Mouse (Mus musculus): ENCODE measurements around the gene Henmt1. TPM values are rescaled to one million over a fixed set of nuclear protein-coding genes. Genes with fewer than 3 reads are reported as not detected.

The Henmt1 gene
- polyA plus RNA-seq (2015; fragmentation: Nextera tagmentation; extraction: Ambion mirVana) = 0.56 and 0.73 TPM in 2 replicates

DNA sequence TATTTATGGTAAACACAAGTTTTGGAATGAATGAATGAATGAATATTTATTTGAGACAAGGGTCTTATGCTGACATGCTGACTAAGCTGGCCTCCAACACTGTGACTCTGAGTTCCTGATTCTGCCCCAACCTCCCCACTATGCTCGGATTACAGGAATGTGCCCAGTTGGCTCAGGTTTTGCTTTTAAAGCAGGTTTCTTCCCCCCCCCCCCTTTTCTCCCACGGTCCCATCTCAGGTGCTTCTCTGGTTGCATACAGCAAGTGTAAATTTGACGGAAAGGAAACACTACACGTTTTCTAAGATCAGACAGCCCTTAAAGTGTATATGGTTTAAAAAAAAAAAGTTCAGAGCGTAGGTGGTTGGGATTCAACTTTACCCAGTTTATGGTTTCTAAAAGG, at the start of gene Henmt1:
Gene Henmt1 (plus strand): TSS at position 301 of the 400 bp plus-strand sequence.
- H3K27me3 ChIP-seq = no peaks in the 10 kb centered on the region
- WGBS = 87% methylated on average over 5 of the region's 5 CpGs
- peak within 1 kb of the TSS; percentile 31 for H3K4me3 ChIP-seq
- H3K4me1 ChIP-seq = no peaks in the 10 kb centered on the region
- H3K36me3 ChIP-seq (ENCODE audit: poor library complexity, severe bottlenecking) = no peaks in the 10 kb centered on the region
- H3K9ac ChIP-seq = 0 out of 2 replicates have a peak within 1 kb of the TSS, but pooled peaks have one; percentile 16
- ATAC-seq = no peak
- H3K4me2 ChIP-seq = peak within 1 kb of the TSS; percentile 56
- no peaks in the 10 kb centered on the region for H3K9me3 ChIP-seq (replicated peaks)
- no peak within 1 kb of the TSS for H3K27ac ChIP-seq

DNA sequence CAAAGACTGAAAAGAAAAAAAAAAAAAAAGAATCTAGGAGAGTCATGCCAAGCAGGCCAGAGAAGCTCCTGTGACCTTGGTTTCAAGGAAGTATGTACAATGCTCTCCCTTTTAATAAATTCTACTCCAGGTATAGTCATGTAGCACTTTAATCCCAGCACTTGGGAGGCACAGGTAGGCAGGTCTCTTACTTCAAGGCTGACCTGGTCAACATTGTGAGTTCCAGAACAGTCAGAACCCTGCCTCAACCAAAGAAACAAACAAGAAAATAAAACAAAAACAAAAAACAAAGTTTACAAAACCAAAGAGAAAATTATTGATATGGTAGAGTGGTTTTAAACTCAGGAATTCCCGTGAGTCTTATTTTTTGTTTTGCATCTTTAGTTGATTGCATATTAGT, 49.8 kb upstream of the Henmt1 start, which contains the start of gene Fndc7:
Gene Fndc7 (minus strand): TSS at position 101 of the 400 bp plus-strand sequence.
- 0 out of 2 replicates have a peak, but pooled peaks cover 1% of the 10 kb centered on the region for H3K4me1 ChIP-seq
- 97% methylated on average over 1 of the region's 1 CpGs for WGBS
- no peak within 1 kb of the TSS for H3K9ac ChIP-seq
- no peaks in the 10 kb centered on the region for H3K27me3 ChIP-seq
- H3K4me3 ChIP-seq = no peak within 1 kb of the TSS
- H3K27ac ChIP-seq = no peak within 1 kb of the TSS
- no peaks in the 10 kb centered on the region for H3K36me3 ChIP-seq (ENCODE audit: poor library complexity, severe bottlenecking)
- no peak within 1 kb of the TSS for H3K4me2 ChIP-seq
- no peak for ATAC-seq
- H3K9me3 ChIP-seq (replicated peaks) = no peaks in the 10 kb centered on the region

DNA sequence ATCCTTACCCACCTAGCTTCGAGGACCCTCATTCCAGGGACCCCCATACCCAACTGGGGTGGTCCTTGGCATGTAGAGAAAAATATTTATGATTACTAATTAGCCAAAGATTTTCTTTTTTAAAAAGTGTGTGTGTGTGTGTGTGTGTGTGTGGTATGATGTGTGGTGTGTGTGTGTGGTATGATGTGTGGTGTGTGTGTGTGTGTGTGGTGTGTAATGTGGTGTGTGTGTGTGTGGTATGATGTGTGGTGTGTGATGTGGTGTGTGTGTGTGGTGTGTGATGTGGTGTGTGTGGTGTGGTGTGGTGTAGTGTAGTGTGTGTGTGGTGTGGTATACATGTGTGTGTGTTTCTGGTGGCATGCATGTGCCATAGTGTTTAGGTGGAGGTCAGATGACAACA, 47.6 kb upstream of the Henmt1 start:
- no peak for ATAC-seq
- WGBS = 91% methylated on average over 1 of the region's 1 CpGs

DNA sequence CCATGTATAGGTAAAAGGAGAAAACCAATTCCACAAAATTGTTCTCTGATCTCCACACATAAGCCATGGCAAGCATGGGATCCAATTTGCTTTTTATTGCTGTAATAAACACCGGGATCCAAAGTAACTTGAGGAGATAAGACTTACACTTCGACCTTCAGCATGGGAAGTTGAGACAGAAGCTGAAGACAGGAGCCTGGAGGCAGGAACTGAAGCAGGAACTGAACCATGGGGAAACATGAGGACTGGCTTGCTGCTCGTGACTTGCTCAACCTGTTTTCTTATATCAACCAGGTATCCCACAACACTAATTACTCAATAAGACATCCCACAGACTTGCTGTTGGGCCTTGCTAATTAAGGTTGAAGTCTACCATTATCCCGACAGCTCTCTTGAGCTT, 46.8 kb upstream of the Henmt1 start:
- H3K9me3 ChIP-seq (replicated peaks) = no peaks in the 10 kb centered on the region
- no peaks in the 10 kb centered on the region for H3K27me3 ChIP-seq
- no peaks in the 10 kb centered on the region for H3K36me3 ChIP-seq (ENCODE audit: poor library complexity, severe bottlenecking)
- H3K9ac ChIP-seq = no peak overlapping the region
- no peak for ATAC-seq
- no peak overlapping the region for H3K27ac ChIP-seq
- WGBS = 85% methylated on average over 4 of the region's 4 CpGs
- H3K4me3 ChIP-seq = no peak overlapping the region
- H3K4me1 ChIP-seq = no peaks in the 10 kb centered on the region
- no peak overlapping the region for H3K4me2 ChIP-seq

More for the DNA sequence above, 47.6 kb upstream of the Henmt1 start:
- Histone ChIP-seq H3K27ac (no peak overlapping the region), H3K9ac (no peak overlapping the region), H3K36me3 (ENCODE audit: poor library complexity, severe bottlenecking) (no peaks in the 10 kb centered on the region), H3K9me3 (replicated peaks) (no peaks in the 10 kb centered on the region), H3K27me3 (no peaks in the 10 kb centered on the region), H3K4me3 (no peak overlapping the region), H3K4me1 (no peaks in the 10 kb centered on the region), H3K4me2 (no peak overlapping the region)

DNA sequence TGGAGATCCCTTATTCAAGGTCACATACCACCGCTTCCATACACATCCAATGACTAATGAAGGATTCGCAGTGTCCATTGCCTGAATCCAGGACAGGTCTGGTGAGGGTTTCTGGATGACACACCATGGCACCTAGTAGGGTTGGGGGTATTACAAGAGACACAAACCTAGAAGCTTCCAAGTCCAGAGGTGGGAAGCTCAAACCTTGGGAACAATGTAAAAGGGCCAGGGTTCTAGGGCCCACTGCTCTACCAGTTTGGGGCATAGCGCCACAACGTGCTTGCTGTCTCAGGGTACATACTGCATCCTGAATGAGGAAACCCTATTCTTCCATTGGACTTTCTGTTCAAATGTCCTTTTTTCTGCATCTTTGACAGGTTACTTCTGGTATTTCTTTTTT, 41.0 kb upstream of the Henmt1 start:
- ATAC-seq = 0 out of 2 replicates have a peak, but pooled peaks have one; percentile 38
- WGBS = 95% methylated on average over 4 of the region's 4 CpGs
- Histone ChIP-seq H3K9ac (no peak overlapping the region), H3K4me1 (no peaks in the 10 kb centered on the region), H3K27ac (no peak overlapping the region), H3K4me2 (no peak overlapping the region), H3K27me3 (no peaks in the 10 kb centered on the region), H3K4me3 (no peak overlapping the region), H3K9me3 (replicated peaks) (no peaks in the 10 kb centered on the region), H3K36me3 (ENCODE audit: poor library complexity, severe bottlenecking) (peaks cover 40% of the 10 kb centered on the region)

DNA sequence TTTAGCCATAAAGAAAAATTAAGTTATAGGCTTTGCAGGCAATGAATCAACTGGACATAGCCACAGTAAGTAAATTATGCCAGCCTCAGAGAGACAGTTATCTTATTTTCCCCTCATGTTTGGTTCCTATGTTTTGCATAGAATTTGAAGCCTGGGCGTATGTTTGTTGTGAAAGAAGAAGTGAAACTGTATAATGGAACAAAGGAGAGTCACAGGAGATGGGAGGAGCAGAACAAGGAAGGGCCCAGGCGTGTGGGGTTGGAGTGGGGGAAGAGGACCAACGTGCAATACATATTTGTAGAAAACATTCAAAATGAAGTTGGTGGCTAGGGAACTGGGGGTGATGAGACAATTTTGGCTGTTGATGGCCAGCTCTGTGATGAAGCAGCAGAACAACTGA, 39.5 kb upstream of the Henmt1 start:
- Histone ChIP-seq H3K9ac (no peak overlapping the region), H3K4me3 (no peak overlapping the region), H3K36me3 (ENCODE audit: poor library complexity, severe bottlenecking) (peaks cover 55% of the 10 kb centered on the region), H3K4me2 (no peak overlapping the region), H3K27ac (no peak overlapping the region), H3K27me3 (no peaks in the 10 kb centered on the region), H3K4me1 (no peaks in the 10 kb centered on the region), H3K9me3 (replicated peaks) (no peaks in the 10 kb centered on the region)
- no peak for ATAC-seq
- 88% methylated on average over 3 of the region's 3 CpGs for WGBS

DNA sequence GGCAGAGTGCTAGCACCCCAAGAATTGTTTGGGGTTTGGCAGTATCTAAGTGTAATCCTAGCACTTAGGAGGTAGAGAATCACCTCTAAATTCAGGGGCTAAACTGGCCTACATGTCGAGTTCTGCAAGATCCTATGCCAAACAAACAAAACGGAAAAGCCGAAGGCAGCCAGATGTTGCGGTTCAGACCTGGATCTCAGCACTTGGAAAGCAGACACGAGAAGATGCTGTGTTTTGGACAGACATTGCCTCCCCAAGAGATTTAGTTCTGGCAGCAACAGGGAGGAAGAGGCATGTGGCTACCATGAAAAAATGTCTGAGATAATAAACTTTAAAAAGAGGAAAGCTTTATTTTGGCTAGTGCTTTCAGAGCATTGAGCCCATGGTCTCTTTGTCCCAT, 39.0 kb upstream of the Henmt1 start:
- no peaks in the 10 kb centered on the region for H3K4me1 ChIP-seq
- peaks cover 60% of the 10 kb centered on the region for H3K36me3 ChIP-seq (ENCODE audit: poor library complexity, severe bottlenecking)
- no peak overlapping the region for H3K4me2 ChIP-seq
- 78% methylated on average over 5 of the region's 5 CpGs for WGBS
- H3K9me3 ChIP-seq (replicated peaks) = no peaks in the 10 kb centered on the region
- no peak overlapping the region for H3K9ac ChIP-seq
- H3K4me3 ChIP-seq = no peak overlapping the region
- H3K27ac ChIP-seq = no peak overlapping the region
- no peak for ATAC-seq
- no peaks in the 10 kb centered on the region for H3K27me3 ChIP-seq

DNA sequence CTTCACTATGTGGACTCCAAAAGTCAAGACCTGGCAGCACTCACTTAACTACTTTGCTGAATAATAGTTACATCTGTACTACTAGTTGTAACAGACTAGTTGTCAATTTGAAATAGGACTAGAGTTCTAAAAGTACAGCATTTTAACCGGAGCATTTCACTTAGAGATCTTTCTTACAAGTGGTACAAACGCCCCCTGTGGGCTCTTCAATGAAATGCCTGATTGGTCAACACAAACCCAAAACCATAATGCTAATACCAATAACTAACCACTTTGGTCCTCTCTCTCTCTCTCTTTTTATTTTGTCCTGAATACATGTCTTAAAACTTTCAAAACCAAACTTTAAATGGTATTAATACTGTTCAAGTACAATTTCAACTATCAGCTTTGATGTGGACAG, 37.6 kb upstream of the Henmt1 start:
- no peak overlapping the region for H3K4me2 ChIP-seq
- H3K36me3 ChIP-seq (ENCODE audit: poor library complexity, severe bottlenecking) = peaks cover 71% of the 10 kb centered on the region
- no peaks in the 10 kb centered on the region for H3K4me1 ChIP-seq
- H3K4me3 ChIP-seq = no peak overlapping the region
- no peak for ATAC-seq
- H3K27me3 ChIP-seq = no peaks in the 10 kb centered on the region
- H3K9me3 ChIP-seq (replicated peaks) = no peaks in the 10 kb centered on the region
- H3K9ac ChIP-seq = no peak overlapping the region
- WGBS = 55% methylated on average over 2 of the region's 2 CpGs
- no peak overlapping the region for H3K27ac ChIP-seq

DNA sequence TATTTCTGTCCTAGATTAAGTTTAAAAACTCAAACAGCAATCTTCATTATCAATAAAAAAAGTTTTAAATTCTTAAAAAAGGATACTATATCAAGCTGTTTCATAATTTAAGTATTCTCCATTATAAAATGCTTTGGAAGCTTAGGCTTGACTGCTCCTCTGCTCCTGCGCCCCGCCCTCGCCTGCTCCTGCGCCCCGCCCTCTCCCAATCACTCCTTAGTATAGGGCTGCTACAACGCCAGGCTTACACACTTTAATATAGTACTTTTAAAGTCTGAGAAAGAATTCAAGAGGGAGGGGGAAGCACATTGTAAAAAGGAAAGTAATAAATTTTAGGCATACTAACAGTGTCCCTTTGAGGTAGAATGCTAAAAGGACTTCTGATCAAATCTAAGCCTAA, 36.7 kb upstream of the Henmt1 start:
- no peak overlapping the region for H3K4me3 ChIP-seq
- no peak overlapping the region for H3K27ac ChIP-seq
- ATAC-seq = no peak
- WGBS = 96% methylated on average over 6 of the region's 6 CpGs
- H3K27me3 ChIP-seq = no peaks in the 10 kb centered on the region
- H3K36me3 ChIP-seq (ENCODE audit: poor library complexity, severe bottlenecking) = peaks cover 74% of the 10 kb centered on the region
- no peaks in the 10 kb centered on the region for H3K9me3 ChIP-seq (replicated peaks)
- H3K9ac ChIP-seq = no peak overlapping the region
- no peaks in the 10 kb centered on the region for H3K4me1 ChIP-seq
- H3K4me2 ChIP-seq = no peak overlapping the region

DNA sequence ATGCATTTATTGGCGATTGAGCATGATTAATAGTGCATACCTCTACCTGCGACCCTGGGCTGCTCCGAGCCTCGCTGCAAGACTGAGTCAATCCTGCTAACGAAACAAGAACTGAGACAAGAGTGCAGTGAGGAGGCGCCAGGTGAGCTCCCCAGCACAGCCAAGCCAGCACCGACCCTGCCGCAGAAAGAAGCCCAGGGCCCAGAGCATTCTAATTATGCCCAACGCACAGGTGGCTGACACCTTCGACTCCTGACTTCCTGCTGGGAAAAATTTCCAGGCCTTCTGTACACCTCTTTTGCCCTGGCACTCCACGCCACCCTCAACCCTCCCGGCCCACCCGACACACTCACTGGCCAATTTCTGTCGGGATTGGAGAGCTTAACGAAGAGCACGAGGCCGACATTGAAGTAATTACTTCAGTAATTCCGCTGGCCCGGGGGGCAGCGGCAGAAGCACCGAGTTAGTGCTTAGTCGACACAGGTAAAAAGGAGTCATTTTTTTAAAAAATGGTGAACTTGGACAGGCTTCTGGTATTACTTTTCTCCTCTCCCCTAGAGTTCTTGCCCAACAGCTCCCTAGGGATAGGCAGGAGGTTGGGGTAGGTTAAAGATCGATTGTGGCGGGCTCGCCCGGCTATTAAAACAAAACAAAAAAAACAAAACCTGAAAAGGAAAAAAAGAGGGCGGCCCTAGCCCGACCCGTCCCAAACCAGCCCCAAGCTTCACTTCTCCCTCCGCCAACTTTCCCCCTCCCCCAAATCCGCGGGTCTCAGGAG, 29.2 kb upstream of the Henmt1 start:
- under 1% methylated on average over 32 of the region's 32 CpGs for WGBS
- Histone ChIP-seq H3K9me3 (replicated peaks) (no peaks in the 10 kb centered on the region), H3K4me2 (peak overlapping the region; percentile 98), H3K4me1 (peaks cover 26% of the 10 kb centered on the region), H3K27me3 (no peaks in the 10 kb centered on the region), H3K36me3 (ENCODE audit: poor library complexity, severe bottlenecking) (peaks cover 19% of the 10 kb centered on the region), H3K9ac (peak overlapping the region; percentile 93), H3K27ac (peak overlapping the region; percentile 97), H3K4me3 (peak overlapping the region; percentile 72)
- no peak for ATAC-seq

DNA sequence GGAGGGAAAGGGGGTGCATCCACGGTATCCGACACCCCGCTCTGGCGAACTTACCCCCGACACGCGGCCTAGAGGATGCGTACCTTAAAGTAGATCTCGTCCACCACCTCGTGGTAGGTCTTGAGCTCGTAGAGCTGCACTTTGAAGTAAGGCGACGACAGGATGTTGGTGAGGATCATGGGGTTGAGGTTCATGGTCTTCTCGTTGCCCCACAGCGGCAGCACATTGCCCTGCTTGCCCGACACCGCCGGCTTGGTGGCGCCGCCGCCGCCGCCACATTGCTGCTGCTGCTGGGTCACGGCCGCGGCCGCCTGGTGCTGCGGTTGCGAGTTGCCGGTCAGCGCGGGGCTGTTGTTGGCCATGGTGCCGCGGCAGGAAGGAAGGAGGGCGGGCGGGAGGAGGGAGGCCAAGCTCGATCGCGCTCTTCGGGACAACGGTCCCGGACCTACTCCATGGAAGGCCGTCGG, 28.6 kb upstream of the Henmt1 start:
- WGBS = under 1% methylated on average over 40 of the region's 44 CpGs
- ATAC-seq = peak; percentile 85

DNA sequence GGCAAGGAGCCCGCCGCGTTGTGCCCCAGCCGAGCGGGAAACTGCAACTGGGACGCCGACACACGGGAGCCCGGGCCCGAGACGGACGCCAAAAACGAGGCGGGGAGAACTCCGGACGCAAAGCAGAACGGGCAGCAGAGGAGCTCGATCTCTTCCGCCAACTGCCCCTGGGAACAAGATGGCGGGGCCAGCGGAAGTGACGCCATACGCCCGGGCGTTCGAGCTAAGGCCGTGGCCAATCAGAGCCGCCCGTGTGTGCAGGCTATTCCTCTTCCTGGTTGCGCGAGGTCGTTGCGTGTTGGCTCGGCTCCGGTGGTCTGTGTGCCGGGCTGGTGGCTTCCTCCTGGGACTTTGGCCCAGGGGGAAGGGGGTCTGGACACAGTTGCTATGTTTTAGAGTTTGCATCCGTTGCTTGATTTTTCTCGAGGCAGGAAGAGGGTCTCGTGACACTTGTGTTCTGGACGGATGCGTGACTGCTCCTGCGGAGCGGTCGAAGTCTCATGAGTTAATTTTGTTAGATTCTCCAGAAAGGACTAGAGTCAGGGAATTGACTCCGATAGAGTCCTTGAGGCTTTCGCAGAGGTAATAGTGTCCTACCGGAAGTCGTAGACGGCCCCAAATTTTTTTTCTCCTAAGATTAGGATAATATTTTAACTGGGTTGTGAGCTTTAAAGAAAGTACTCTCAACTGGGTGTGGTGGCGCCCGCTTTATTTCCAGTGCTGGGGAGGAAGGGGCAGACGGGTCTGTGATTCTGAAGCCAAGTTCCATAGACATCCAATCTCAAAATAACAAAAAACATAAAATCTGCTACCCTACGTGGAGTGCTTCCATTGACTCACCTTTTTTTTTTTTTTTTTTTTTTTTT, 27.9 kb upstream of the Henmt1 start, which contains the start of gene Prpf38b:
Gene Prpf38b (minus strand): TSS at position 180 of the 866 bp plus-strand sequence.
- H3K4me1 ChIP-seq = peaks cover 26% of the 10 kb centered on the region
- peak within 1 kb of the TSS; percentile 93 for H3K9ac ChIP-seq
- peak within 1 kb of the TSS; percentile 98 for H3K4me2 ChIP-seq
- H3K36me3 ChIP-seq (ENCODE audit: poor library complexity, severe bottlenecking) = peaks cover 10% of the 10 kb centered on the region; the same call in 1 of the 2 replicates
- H3K27me3 ChIP-seq = no peaks in the 10 kb centered on the region
- 1% methylated on average over 53 of the region's 53 CpGs for WGBS
- no peaks in the 10 kb centered on the region for H3K9me3 ChIP-seq (replicated peaks)
- peak within 1 kb of the TSS; percentile 72 for H3K4me3 ChIP-seq
- H3K27ac ChIP-seq = peak within 1 kb of the TSS; percentile 97
- peak; percentile 99 for ATAC-seq

More for the DNA sequence above, 28.6 kb upstream of the Henmt1 start:
- Histone ChIP-seq H3K27me3 (no peaks in the 10 kb centered on the region), H3K4me2 (peak overlapping the region; percentile 98), H3K36me3 (ENCODE audit: poor library complexity, severe bottlenecking) (peaks cover 15% of the 10 kb centered on the region; the same call in 1 of the 2 replicates), H3K27ac (peak overlapping the region; percentile 97), H3K4me1 (peaks cover 26% of the 10 kb centered on the region), H3K9ac (peak overlapping the region; percentile 93), H3K9me3 (replicated peaks) (no peaks in the 10 kb centered on the region), H3K4me3 (peak overlapping the region; percentile 72)
